ENCODE assay signal across 1 mouse cellular context in genomic region chr10:127592423-127592822, GRCm38 (mm10).
TF ChIP-seq lines count a peak whose summit lies in the region.

No protein-coding gene starts in this region.

TF ChIP-seq in MEL, 35 proteins besides CTCF, POLR2A, EP300 and RAD21:
- TF ChIP-seq HCFC1 (IDR thresholded peaks at IDR 0.05; ENCODE audit: low read depth, low read length) (no peak), GATA1 (IDR thresholded peaks at IDR 0.05; ENCODE audit: low read depth, low read length) (0 out of 2 replicates have a peak, but pooled peaks have one; percentile 25), SIN3A (IDR thresholded peaks at IDR 0.05; ENCODE audit: low read length) (no peak), GABPA (IDR thresholded peaks at IDR 0.05; ENCODE audit: low read depth, low read length) (no peak), ETS1 (IDR thresholded peaks at IDR 0.05; ENCODE audit: low read depth, low read length) (no peak), ELF1 (IDR thresholded peaks at IDR 0.05; ENCODE audit: low read depth, low read length) (no peak)
